Mouse (Mus musculus): ENCODE results near the gene Gm20422. TPM values are rescaled to one million over a fixed set of nuclear protein-coding genes. Genes with fewer than 3 reads are reported as not detected.
A peak's percentile ranks its signal among the peaks of the same experiment; 100 is the strongest.

The Gm20422 gene
- polyA plus RNA-seq, 1 experiment = not detected

GRCm38 (mm10) chr8:69809820-69810219, 35.1 kb upstream of the Gm20422 start:
- TF ChIP-seq POLR2A (IDR thresholded peaks at IDR 0.05; ENCODE audit: control insufficient read depth, extremely low read depth, insufficient read depth, low read length, poor library complexity) = no peak
- H3K4me3 ChIP-seq (ENCODE audit: control insufficient read depth, insufficient read depth, low read length) = no peak overlapping the region
- H3K4me1 ChIP-seq (replicated peaks; ENCODE audit: control insufficient read depth, insufficient read depth, low read length) = peaks cover 11% of the 10 kb centered on the region
- H3K27ac ChIP-seq (ENCODE audit: control insufficient read depth, insufficient read depth, low read length) = no peak overlapping the region
- DNase-seq = no peak
- H3K36me3 ChIP-seq (ENCODE audit: control insufficient read depth, insufficient read depth, low read length) = peaks cover 54% of the 10 kb centered on the region
- WGBS = 62% methylated on average over 3 of the region's 3 CpGs
- no peaks in the 10 kb centered on the region for H3K27me3 ChIP-seq (ENCODE audit: control insufficient read depth, insufficient read depth, low read length)

GRCm38 (mm10) chr8:69808864-69809403, 34.2 kb upstream of the Gm20422 start:
- peak; percentile 60 for DNase-seq
- Histone ChIP-seq H3K4me3 (ENCODE audit: control insufficient read depth, insufficient read depth, low read length) (peak overlapping the region; percentile 86), H3K27ac (ENCODE audit: control insufficient read depth, insufficient read depth, low read length) (peak overlapping the region; percentile 78), H3K27me3 (ENCODE audit: control insufficient read depth, insufficient read depth, low read length) (no peaks in the 10 kb centered on the region), H3K36me3 (ENCODE audit: control insufficient read depth, insufficient read depth, low read length) (peaks cover 53% of the 10 kb centered on the region), H3K4me1 (replicated peaks; ENCODE audit: control insufficient read depth, insufficient read depth, low read length) (peaks cover 11% of the 10 kb centered on the region)
- TF ChIP-seq CTCF (IDR thresholded peaks at IDR 0.05; ENCODE audit: borderline replicate concordance, control insufficient read depth, extremely low read depth, insufficient read depth, low read length, poor library complexity) (0 out of 2 replicates have a peak, but pooled peaks have one; percentile 24), POLR2A (IDR thresholded peaks at IDR 0.05; ENCODE audit: control insufficient read depth, extremely low read depth, insufficient read depth, low read length, poor library complexity) (no peak)
- WGBS = under 1% methylated on average over 23 of the region's 23 CpGs

GRCm38 (mm10) chr8:69808094-69808863, 33.6 kb upstream of the Gm20422 start, which contains the start of gene Gmip:
Gmip (plus strand) TSS chr8:69808679.
- TF ChIP-seq CTCF (IDR thresholded peaks at IDR 0.05; ENCODE audit: borderline replicate concordance, control insufficient read depth, extremely low read depth, insufficient read depth, low read length, poor library complexity) = no peak
- peak; percentile 68 for TF ChIP-seq POLR2A (IDR thresholded peaks at IDR 0.05; ENCODE audit: control insufficient read depth, extremely low read depth, insufficient read depth, low read length, poor library complexity)
- 6% methylated on average over 28 of the region's 28 CpGs for WGBS
- Histone ChIP-seq H3K4me1 (replicated peaks; ENCODE audit: control insufficient read depth, insufficient read depth, low read length) (peaks cover 11% of the 10 kb centered on the region), H3K27me3 (ENCODE audit: control insufficient read depth, insufficient read depth, low read length) (no peaks in the 10 kb centered on the region), H3K27ac (ENCODE audit: control insufficient read depth, insufficient read depth, low read length) (peak within 1 kb of the TSS; percentile 78), H3K4me3 (ENCODE audit: control insufficient read depth, insufficient read depth, low read length) (peak within 1 kb of the TSS; percentile 86), H3K36me3 (ENCODE audit: control insufficient read depth, insufficient read depth, low read length) (peaks cover 54% of the 10 kb centered on the region)
- peak; percentile 96 for DNase-seq

GRCm38 (mm10) chr8:69807236-69807635, 32.5 kb upstream of the Gm20422 start:
- H3K27me3 ChIP-seq (ENCODE audit: control insufficient read depth, insufficient read depth, low read length) = no peaks in the 10 kb centered on the region
- H3K36me3 ChIP-seq (ENCODE audit: control insufficient read depth, insufficient read depth, low read length) = peaks cover 60% of the 10 kb centered on the region
- peaks cover 11% of the 10 kb centered on the region for H3K4me1 ChIP-seq (replicated peaks; ENCODE audit: control insufficient read depth, insufficient read depth, low read length)
- no peak overlapping the region for H3K4me3 ChIP-seq (ENCODE audit: control insufficient read depth, insufficient read depth, low read length)
- no peak overlapping the region for H3K27ac ChIP-seq (ENCODE audit: control insufficient read depth, insufficient read depth, low read length)
- no peak for DNase-seq
- no peak for TF ChIP-seq POLR2A (IDR thresholded peaks at IDR 0.05; ENCODE audit: control insufficient read depth, extremely low read depth, insufficient read depth, low read length, poor library complexity)
- TF ChIP-seq CTCF (IDR thresholded peaks at IDR 0.05; ENCODE audit: borderline replicate concordance, control insufficient read depth, extremely low read depth, insufficient read depth, low read length, poor library complexity) = no peak
- 94% methylated on average over 5 of the region's 5 CpGs for WGBS

- peaks cover 11% of the 10 kb centered on the region for H3K4me1 ChIP-seq (replicated peaks; ENCODE audit: control insufficient read depth, insufficient read depth, low read length)
- no peak overlapping the region for H3K27ac ChIP-seq (ENCODE audit: control insufficient read depth, insufficient read depth, low read length)
- no peak for DNase-seq
- no peaks in the 10 kb centered on the region for H3K27me3 ChIP-seq (ENCODE audit: control insufficient read depth, insufficient read depth, low read length)
- TF ChIP-seq CTCF (IDR thresholded peaks at IDR 0.05; ENCODE audit: borderline replicate concordance, control insufficient read depth, extremely low read depth, insufficient read depth, low read length, poor library complexity) (no peak), POLR2A (IDR thresholded peaks at IDR 0.05; ENCODE audit: control insufficient read depth, extremely low read depth, insufficient read depth, low read length, poor library complexity) (no peak)
- H3K36me3 ChIP-seq (ENCODE audit: control insufficient read depth, insufficient read depth, low read length) = peaks cover 64% of the 10 kb centered on the region
- no peak overlapping the region for H3K4me3 ChIP-seq (ENCODE audit: control insufficient read depth, insufficient read depth, low read length)
- 98% methylated on average over 9 of the region's 9 CpGs for WGBS
These were observed 30.8 kb upstream of the Gm20422 start for GRCm38 (mm10) chr8:69805491-69805890.

GRCm38 (mm10) chr8:69805086-69805485, 30.4 kb upstream of the Gm20422 start:
- H3K36me3 ChIP-seq (ENCODE audit: control insufficient read depth, insufficient read depth, low read length) = peaks cover 68% of the 10 kb centered on the region
- DNase-seq = no peak
- over 99% methylated on average over 10 of the region's 10 CpGs for WGBS
- TF ChIP-seq POLR2A (IDR thresholded peaks at IDR 0.05; ENCODE audit: control insufficient read depth, extremely low read depth, insufficient read depth, low read length, poor library complexity) (no peak), CTCF (IDR thresholded peaks at IDR 0.05; ENCODE audit: borderline replicate concordance, control insufficient read depth, extremely low read depth, insufficient read depth, low read length, poor library complexity) (no peak)
- no peak overlapping the region for H3K4me3 ChIP-seq (ENCODE audit: control insufficient read depth, insufficient read depth, low read length)
- H3K4me1 ChIP-seq (replicated peaks; ENCODE audit: control insufficient read depth, insufficient read depth, low read length) = peaks cover 11% of the 10 kb centered on the region
- no peaks in the 10 kb centered on the region for H3K27me3 ChIP-seq (ENCODE audit: control insufficient read depth, insufficient read depth, low read length)
- no peak overlapping the region for H3K27ac ChIP-seq (ENCODE audit: control insufficient read depth, insufficient read depth, low read length)
